Mouse (Mus musculus) heart, embryonic 12.5 days (tissue): Measurements from ENCODE around the gene Btnl1. TPM values are rescaled to one million over a fixed set of nuclear protein-coding genes. Genes with fewer than 3 reads are reported as not detected.

ENCODE experiments used
- ATAC-seq: fragments of 200-750 bp; cut with Nextera tagmentation; 2 replicates; pipeline ENCODE4 v1.8.0; 2017; ENCODE audit warnings: moderate TSS enrichment, moderate library complexity; ENCODE audit not compliant: insufficient number of reproducible peaks, low FRiP score
- H3K27ac ChIP-seq: fragments of 300-500 bp; sonication (generic); 2 replicates; pipeline ENCODE4 v1.5.1; 2016; ENCODE audit warnings: mild to moderate bottlenecking, moderate library complexity; ENCODE audit not compliant: poor library complexity, severe bottlenecking
- H3K27me3 ChIP-seq: fragments of 300-500 bp; sonication (generic); replicated peaks from 2 replicates; pipeline ENCODE4 v1.6.1; 2016; ENCODE audit warnings: mild to moderate bottlenecking, moderate library complexity
- H3K36me3 ChIP-seq: fragments of 300-500 bp; sonication (generic); 2 replicates; pipeline ENCODE4 v1.6.1; 2016; ENCODE audit warnings: mild to moderate bottlenecking, moderate library complexity
- H3K4me1 ChIP-seq: fragments of 300-500 bp; sonication (generic); replicated peaks from 2 replicates; pipeline ENCODE4 v1.6.1; 2016; ENCODE audit warnings: mild to moderate bottlenecking
- H3K4me2 ChIP-seq: fragments of 300-500 bp; sonication (generic); 2 replicates; pipeline ENCODE4 v1.6.1; 2016; ENCODE audit warnings: mild to moderate bottlenecking, moderate library complexity
- H3K4me3 ChIP-seq: fragments of 300-500 bp; sonication (generic); 2 replicates; pipeline ENCODE4 v1.5.1; 2016; ENCODE audit warnings: mild to moderate bottlenecking
- H3K9ac ChIP-seq: fragments of 300-500 bp; sonication (generic); 2 replicates; pipeline ENCODE4 v1.6.1; 2016; ENCODE audit warnings: mild to moderate bottlenecking, moderate library complexity
- H3K9me3 ChIP-seq: fragments of 300-500 bp; sonication (generic); replicated peaks from 2 replicates; pipeline ENCODE4 v1.6.1; 2016; ENCODE audit warnings: mild to moderate bottlenecking, moderate library complexity
- WGBS: fragments of 180-500 bp; shearing (Covaris S2); methylation state at CpG from one replicate; pipeline ENCODE4 v1.1.7; 2016; 5-methylcytosine and 5-hydroxymethylcytosine counted together
- polyA plus RNA-seq: library from polyadenylated mRNA; unstranded; fragments of >200 nt; fragmentation: Nextera tagmentation; extraction: Ambion mirVana; gene quantifications from 2 replicates; pipeline ENCODE4 v1.2.1, GENCODE M21; 2016

Btnl1 gene
- polyA plus RNA-seq, 1 experiment from 2014 or later, result not detected

GRCm38 (mm10) chr17:34386656-34387055 lies 9.7 kb downstream of the Btnl1 start:
- H3K36me3 ChIP-seq, result no peaks in the 10 kb centered on the region
- H3K27me3 ChIP-seq, result peaks cover 25% of the 10 kb centered on the region
- no peaks in the 10 kb centered on the region for H3K9me3 ChIP-seq
- 64% methylated on average over 2 of the region's 2 CpGs for WGBS
- no peak overlapping the region for H3K4me2 ChIP-seq
- H3K4me3 ChIP-seq, result no peak overlapping the region
- ATAC-seq, result no peak
- H3K9ac ChIP-seq, result no peak overlapping the region
- no peak overlapping the region for H3K27ac ChIP-seq
- H3K4me1 ChIP-seq, result no peaks in the 10 kb centered on the region

GRCm38 (mm10) chr17:34388513-34388912 lies 11.6 kb downstream of the Btnl1 start:
- Histone ChIP-seq H3K4me1 (no peaks in the 10 kb centered on the region), H3K27ac (no peak overlapping the region), H3K27me3 (peaks cover 21% of the 10 kb centered on the region)

GRCm38 (mm10) chr17:34391507-34391906 lies 14.6 kb downstream of the Btnl1 start:
- Histone ChIP-seq H3K9me3 (no peaks in the 10 kb centered on the region), H3K9ac (no peak overlapping the region), H3K36me3 (no peaks in the 10 kb centered on the region), H3K27ac (no peak overlapping the region), H3K4me1 (no peaks in the 10 kb centered on the region), H3K4me2 (no peak overlapping the region), H3K27me3 (peaks cover 21% of the 10 kb centered on the region), H3K4me3 (no peak overlapping the region)
- 59% methylated on average over 7 of the region's 7 CpGs for WGBS
- ATAC-seq, result no peak

More at GRCm38 (mm10) chr17:34388513-34388912, 11.6 kb downstream of the Btnl1 start:
- ATAC-seq, result no peak
- Histone ChIP-seq H3K4me2 (no peak overlapping the region), H3K36me3 (no peaks in the 10 kb centered on the region), H3K9me3 (no peaks in the 10 kb centered on the region), H3K9ac (no peak overlapping the region), H3K4me3 (no peak overlapping the region)
- 32% methylated on average over 4 of the region's 4 CpGs for WGBS

GRCm38 (mm10) chr17:34392321-34392720 lies 15.4 kb downstream of the Btnl1 start:
- Histone ChIP-seq H3K4me1 (no peaks in the 10 kb centered on the region), H3K36me3 (no peaks in the 10 kb centered on the region), H3K4me2 (peak overlapping the region; percentile 65), H3K4me3 (peak overlapping the region; percentile 37), H3K27me3 (peaks cover 21% of the 10 kb centered on the region), H3K9me3 (no peaks in the 10 kb centered on the region), H3K9ac (no peak overlapping the region), H3K27ac (no peak overlapping the region)
- no peak for ATAC-seq
- WGBS, result 4% methylated on average over 24 of the region's 24 CpGs

- no peaks in the 10 kb centered on the region for H3K36me3 ChIP-seq
- H3K4me2 ChIP-seq, result no peak overlapping the region
- no peaks in the 10 kb centered on the region for H3K4me1 ChIP-seq
- peaks cover 16% of the 10 kb centered on the region for H3K27me3 ChIP-seq
- H3K4me3 ChIP-seq, result no peak overlapping the region
- no peak for ATAC-seq
- no peak overlapping the region for H3K27ac ChIP-seq
- WGBS, result 55% methylated on average over 5 of the region's 5 CpGs
- no peak overlapping the region for H3K9ac ChIP-seq
- H3K9me3 ChIP-seq, result no peaks in the 10 kb centered on the region
Measured at GRCm38 (mm10) chr17:34397357-34397756, 20.4 kb downstream of the Btnl1 start.

- no peaks in the 10 kb centered on the region for H3K36me3 ChIP-seq
- H3K9me3 ChIP-seq, result no peaks in the 10 kb centered on the region
- 12% methylated on average over 9 of the region's 9 CpGs for WGBS
- ATAC-seq, result no peak
- no peak overlapping the region for H3K27ac ChIP-seq
- peak overlapping the region; percentile 86 for H3K4me2 ChIP-seq
- no peaks in the 10 kb centered on the region for H3K4me1 ChIP-seq
- H3K4me3 ChIP-seq, result peak overlapping the region; percentile 62
- peaks cover 16% of the 10 kb centered on the region for H3K27me3 ChIP-seq
- H3K9ac ChIP-seq, result no peak overlapping the region; the same call in 1 of the 2 replicates
Measured at GRCm38 (mm10) chr17:34398058-34398710, 21.3 kb downstream of the Btnl1 start.

GRCm38 (mm10) chr17:34398711-34399393 lies 21.9 kb downstream of the Btnl1 start, which contains the start of gene BC051142:
Gene BC051142, plus strand, starts transcription at chr17:34398820.
- no peaks in the 10 kb centered on the region for H3K36me3 ChIP-seq
- peak; percentile 77; the same call in 1 of the 2 replicates for ATAC-seq
- no peaks in the 10 kb centered on the region for H3K9me3 ChIP-seq
- 7% methylated on average over 34 of the region's 34 CpGs for WGBS
- peak within 1 kb of the TSS; percentile 86 for H3K4me2 ChIP-seq
- peaks cover 16% of the 10 kb centered on the region for H3K27me3 ChIP-seq
- H3K4me3 ChIP-seq, result peak within 1 kb of the TSS; percentile 62
- no peak within 1 kb of the TSS for H3K27ac ChIP-seq
- H3K9ac ChIP-seq, result peak within 1 kb of the TSS; percentile 63
- H3K4me1 ChIP-seq, result no peaks in the 10 kb centered on the region

GRCm38 (mm10) chr17:34399394-34399715 lies 22.4 kb downstream of the Btnl1 start:
- Histone ChIP-seq H3K4me3 (no peak overlapping the region), H3K9me3 (no peaks in the 10 kb centered on the region), H3K4me1 (no peaks in the 10 kb centered on the region), H3K27me3 (peaks cover 16% of the 10 kb centered on the region), H3K27ac (no peak overlapping the region), H3K9ac (no peak overlapping the region), H3K4me2 (peak overlapping the region; percentile 86), H3K36me3 (no peaks in the 10 kb centered on the region)
- no peak for ATAC-seq
- 45% methylated on average over 4 of the region's 4 CpGs for WGBS

GRCm38 (mm10) chr17:34411117-34411516 lies 34.2 kb downstream of the Btnl1 start:
- ATAC-seq, result no peak
- Histone ChIP-seq H3K4me2 (no peak overlapping the region), H3K9me3 (no peaks in the 10 kb centered on the region), H3K27me3 (peaks cover 14% of the 10 kb centered on the region), H3K4me1 (no peaks in the 10 kb centered on the region), H3K9ac (no peak overlapping the region), H3K27ac (no peak overlapping the region), H3K4me3 (no peak overlapping the region), H3K36me3 (no peaks in the 10 kb centered on the region)
- 23% methylated on average over 6 of the region's 6 CpGs for WGBS

- H3K9me3 ChIP-seq, result no peaks in the 10 kb centered on the region
- no peak overlapping the region for H3K27ac ChIP-seq
- WGBS, result 62% methylated on average over 7 of the region's 7 CpGs
- ATAC-seq, result no peak
- 0 out of 2 replicates have a peak, but pooled peaks cover 5% of the 10 kb centered on the region for H3K27me3 ChIP-seq
- no peaks in the 10 kb centered on the region for H3K4me1 ChIP-seq
- no peak overlapping the region for H3K9ac ChIP-seq
- H3K36me3 ChIP-seq, result no peaks in the 10 kb centered on the region
- no peak overlapping the region for H3K4me3 ChIP-seq
- no peak overlapping the region for H3K4me2 ChIP-seq
Measured at GRCm38 (mm10) chr17:34420014-34420413, 43.1 kb downstream of the Btnl1 start.

GRCm38 (mm10) chr17:34427597-34427996 lies 50.7 kb downstream of the Btnl1 start:
- no peak overlapping the region for H3K4me2 ChIP-seq
- ATAC-seq, result no peak
- no peak overlapping the region for H3K27ac ChIP-seq
- no peaks in the 10 kb centered on the region for H3K9me3 ChIP-seq
- H3K9ac ChIP-seq, result no peak overlapping the region
- no peak overlapping the region for H3K4me3 ChIP-seq
- H3K27me3 ChIP-seq, result 0 out of 2 replicates have a peak, but pooled peaks cover 4% of the 10 kb centered on the region
- no peaks in the 10 kb centered on the region for H3K4me1 ChIP-seq
- H3K36me3 ChIP-seq, result no peaks in the 10 kb centered on the region
